Mouse (Mus musculus) left cerebral cortex, adult 2 months (tissue): ENCODE measurements around the gene Trim3. TPM values are rescaled to one million over a fixed set of nuclear protein-coding genes. Genes with fewer than 3 reads are reported as not detected.

ENCODE experiments used
- DNase-seq, 2 experiments: peaks; one replicate each; pipeline ENCODE4 v3.0.0; 2021 to 2022; ENCODE audit warnings: low spot score in 2 of 2, mixed read lengths in 1 of 2; ENCODE audit errors: extremely low spot score in 1 of 2
- H3K27ac ChIP-seq: fragments of 200-600 bp; 2 replicates; pipeline ENCODE4 v1.8.1; 2022
- H3K4me3 ChIP-seq: fragments of 200-600 bp; 2 replicates; pipeline ENCODE4 v1.8.1; 2022
- CTCF ChIP-seq: fragments of 200-600 bp; IDR thresholded peaks from 2 replicates; pipeline ENCODE4 v1.8.1; 2022; ENCODE audit warnings: antibody characterized with exemption, mild to moderate bottlenecking, moderate library complexity
- intact Hi-C: fragments of 180-260 bp; cut with DNase I; formaldehyde crosslinking; loops from one replicate; pipeline ENCODE4 v1.15.1; 2025
- total RNA-seq, 2 experiments: library from RNA; stranded (reverse); gene quantifications; 2 replicates each; pipeline ENCODE4 v1.2.3; 2021

Trim3 gene
- total RNA-seq, 2 experiments from 2014 or later = 151 to 165 TPM

DNA sequence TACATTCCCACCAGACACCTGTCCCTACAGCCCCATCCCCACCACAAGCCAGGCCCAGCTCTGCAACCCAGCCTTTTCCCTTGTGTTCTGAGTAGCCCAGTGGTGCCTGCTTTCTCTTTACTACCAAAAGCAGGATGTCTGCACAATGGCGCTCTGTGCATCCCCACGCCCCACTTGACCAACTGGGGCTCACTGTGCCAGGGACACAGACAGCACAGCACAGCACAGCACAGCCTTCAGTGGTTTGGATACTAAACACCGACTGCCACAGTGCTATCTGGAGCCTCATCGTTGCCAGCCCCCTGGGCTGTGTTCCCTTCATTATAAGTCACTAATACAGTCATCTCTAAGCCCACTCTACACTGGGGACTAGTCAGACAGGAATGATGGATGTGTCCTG lies 58.8 kb downstream of the Trim3 start:
- TF ChIP-seq CTCF = no peak
- intact Hi-C loops = no loop called here
- Histone ChIP-seq H3K27ac (peak overlapping the region; percentile 75), H3K4me3 (no peak overlapping the region)
- no peak for DNase-seq

DNA sequence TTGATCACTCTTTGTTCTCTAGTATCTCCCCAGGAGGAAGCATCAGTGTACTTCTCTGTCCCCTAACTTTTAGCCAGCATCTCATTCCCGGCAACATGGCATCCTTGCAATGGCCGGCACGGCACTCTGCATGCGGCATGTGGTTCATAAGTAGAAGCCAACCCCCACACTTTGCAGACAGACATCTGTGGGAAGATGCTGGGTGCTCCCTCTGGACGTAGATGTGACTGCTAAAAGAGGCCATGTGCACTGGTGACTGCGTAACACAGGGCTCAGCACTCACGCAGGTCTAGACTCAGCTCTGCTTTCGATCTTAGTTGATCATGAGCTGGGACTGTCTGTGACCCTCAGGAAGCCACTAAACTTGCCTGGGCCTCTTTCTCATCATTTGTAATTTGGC lies 60.4 kb downstream of the Trim3 start:
- no peak for TF ChIP-seq CTCF
- Histone ChIP-seq H3K4me3 (peak overlapping the region; percentile 1; the same call in 1 of the 2 replicates), H3K27ac (peak overlapping the region; percentile 75; the same call in 1 of the 2 replicates)
- intact Hi-C loops = no loop called here
- DNase-seq = peak in 1 of 2 experiments; percentile 30

DNA sequence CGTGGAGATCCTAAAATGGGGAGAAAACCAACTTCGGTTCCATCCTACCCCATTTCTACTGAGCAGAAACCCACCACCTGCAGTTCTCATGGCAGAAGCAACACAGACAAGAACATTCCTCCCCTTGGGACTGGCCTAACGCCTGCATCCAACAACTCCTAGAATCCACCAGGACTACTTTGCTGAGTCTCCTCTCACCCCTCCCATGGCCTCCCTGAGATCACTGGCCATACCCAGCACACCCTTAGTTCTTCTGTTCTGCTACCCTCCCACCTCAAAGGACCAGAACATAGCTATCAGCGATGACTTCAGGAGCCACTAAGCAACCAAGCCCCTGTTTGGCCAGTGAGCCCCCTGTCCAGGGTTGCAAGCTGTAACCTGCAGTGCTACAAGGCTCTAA lies 62.6 kb downstream of the Trim3 start:
- DNase-seq = no peak
- peak overlapping the region; percentile 95 for H3K27ac ChIP-seq
- H3K4me3 ChIP-seq = peak overlapping the region; percentile 32
- TF ChIP-seq CTCF = no peak
- intact Hi-C loops = no loop called here

DNA sequence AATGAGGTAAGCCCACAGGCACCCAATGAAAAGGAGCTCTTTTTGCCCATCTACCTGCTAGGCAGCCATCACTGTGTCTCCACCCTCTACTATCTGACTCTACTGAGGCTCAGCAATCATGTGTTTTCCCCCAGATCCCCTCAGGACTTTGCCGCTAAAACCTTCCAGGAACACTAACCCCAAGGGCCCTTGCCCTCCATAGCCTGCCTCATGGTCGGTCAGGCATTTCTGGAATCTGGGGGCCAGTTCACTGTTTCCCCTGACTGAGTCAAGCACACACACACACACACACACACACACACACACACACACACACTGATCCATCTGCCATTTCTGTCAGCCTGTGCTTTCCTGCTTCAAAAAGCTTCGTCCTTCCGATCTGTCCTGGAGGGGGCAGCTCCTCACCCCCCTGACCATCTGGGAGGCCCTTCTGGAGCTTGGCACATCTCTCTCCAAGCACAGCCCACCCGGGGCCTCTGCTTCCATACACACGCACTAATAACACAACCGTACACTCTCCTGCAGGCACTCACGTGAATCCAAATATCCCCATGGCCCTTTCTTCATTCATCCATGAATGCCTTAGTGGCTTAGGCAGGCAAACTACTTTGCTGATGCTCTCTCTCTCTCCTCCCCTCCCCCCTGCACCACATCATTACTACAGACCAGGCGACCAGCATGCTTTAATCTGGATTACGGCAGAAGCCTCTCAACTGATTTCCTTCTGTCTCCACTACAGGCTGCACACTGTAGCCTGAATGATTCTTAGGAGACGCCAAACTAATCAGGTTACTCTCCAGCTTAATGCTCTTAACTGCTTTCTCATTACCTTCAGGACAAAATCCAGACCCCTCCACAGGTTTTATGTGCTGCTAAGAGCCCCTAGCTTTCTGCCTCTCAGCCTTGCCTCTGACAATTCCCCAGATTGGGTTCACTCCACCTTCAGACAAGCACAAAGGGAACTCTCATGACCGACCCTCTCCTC lies 63.6 kb downstream of the Trim3 start:
- intact Hi-C loops = no loop called here
- H3K4me3 ChIP-seq = peak overlapping the region; percentile 43
- peak overlapping the region; percentile 95 for H3K27ac ChIP-seq
- peak in 1 of 2 experiments; percentile 33 for DNase-seq
- TF ChIP-seq CTCF = no peak

DNA sequence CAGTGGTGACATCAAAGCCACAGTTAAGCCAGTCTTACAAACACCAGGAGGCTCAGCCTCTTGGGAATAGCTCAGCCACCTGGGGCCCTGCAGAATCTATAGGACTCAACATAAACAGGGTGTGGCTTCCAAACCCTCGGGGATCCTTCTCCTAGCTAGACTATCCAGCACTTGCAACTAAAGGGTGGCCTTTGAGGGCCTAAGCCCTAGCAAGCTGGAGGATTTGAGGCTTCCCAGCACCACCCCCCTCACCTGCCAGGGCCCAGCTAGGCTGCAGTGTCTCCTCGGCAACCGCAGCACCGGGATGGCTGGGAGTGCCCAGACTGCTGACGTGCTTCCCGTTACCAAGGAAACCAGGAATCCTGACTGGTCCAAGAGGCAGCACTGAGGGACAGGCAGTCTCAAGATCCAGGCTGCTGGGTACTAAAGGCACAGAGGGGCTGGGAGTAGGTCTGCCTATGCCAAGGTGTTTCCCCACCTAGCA lies 64.3 kb downstream of the Trim3 start:
- DNase-seq = peak; percentile 87 to 88
- intact Hi-C loops = no loop called here
- H3K4me3 ChIP-seq = peak overlapping the region; percentile 43
- H3K27ac ChIP-seq = peak overlapping the region; percentile 95
- no peak for TF ChIP-seq CTCF

DNA sequence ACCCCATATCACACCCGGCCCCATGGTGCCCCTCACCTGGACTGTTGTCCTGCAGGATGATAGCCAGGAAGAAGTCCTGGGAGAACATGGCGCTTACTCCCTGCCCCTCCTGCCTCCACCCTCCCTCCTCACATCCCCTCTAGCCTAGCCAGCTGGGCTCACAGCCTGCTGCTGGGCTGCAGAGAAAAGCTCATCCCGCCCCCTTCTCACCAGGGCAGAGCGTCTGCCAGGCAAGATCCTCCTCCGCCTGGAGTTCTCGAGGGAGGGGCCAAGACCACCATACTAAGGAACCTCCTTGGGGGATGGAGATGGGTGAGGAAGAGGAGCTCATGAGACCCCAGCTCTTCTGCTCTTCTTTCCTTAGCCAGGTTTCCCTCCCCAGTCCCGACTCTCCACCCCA lies 64.8 kb downstream of the Trim3 start:
- intact Hi-C loops = no loop called here
- H3K4me3 ChIP-seq = peak overlapping the region; percentile 43
- DNase-seq = peak; percentile 70 to 75
- no peak for TF ChIP-seq CTCF
- peak overlapping the region; percentile 95 for H3K27ac ChIP-seq

DNA sequence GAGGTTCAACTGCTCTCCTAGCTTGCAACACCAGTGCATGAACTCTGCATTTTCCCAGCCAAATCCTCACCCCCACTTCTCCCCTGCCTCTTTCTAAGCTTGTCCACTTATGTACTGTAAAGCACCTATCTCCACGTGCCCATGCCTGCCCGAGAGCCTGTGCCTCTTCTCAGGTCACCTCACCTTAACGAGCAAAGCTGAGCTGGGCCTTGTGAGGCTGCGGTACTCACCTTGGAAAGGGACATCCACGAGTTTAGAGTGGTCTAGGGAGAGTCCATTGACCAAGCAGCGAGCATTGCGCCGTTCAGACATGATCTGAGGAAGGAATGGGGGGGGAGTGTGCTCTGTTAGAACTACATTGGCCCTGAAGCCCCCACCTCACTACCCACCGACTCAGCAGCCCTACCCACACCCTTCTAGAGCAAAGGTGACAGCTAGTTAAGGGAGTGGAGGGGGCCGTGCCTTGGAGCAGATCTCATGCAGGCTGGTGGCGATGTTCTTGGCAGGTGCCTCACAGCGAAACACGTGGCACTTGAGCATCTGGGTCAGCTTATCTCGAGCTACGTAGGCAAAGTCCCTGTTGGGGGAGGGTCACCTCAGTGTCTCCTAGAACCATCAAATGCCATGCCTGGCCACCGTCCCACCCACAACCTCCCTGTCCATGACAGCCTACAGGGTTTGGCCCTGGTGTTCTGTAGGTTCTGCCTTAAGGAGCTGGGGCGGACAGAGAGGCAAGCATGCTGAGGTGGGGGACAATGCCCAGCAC lies 68.1 kb downstream of the Trim3 start:
- intact Hi-C loops = no loop called here
- peak overlapping the region; percentile 78 for H3K27ac ChIP-seq
- no peak overlapping the region for H3K4me3 ChIP-seq
- DNase-seq = peak in 1 of 2 experiments; percentile 46
- no peak for TF ChIP-seq CTCF

DNA sequence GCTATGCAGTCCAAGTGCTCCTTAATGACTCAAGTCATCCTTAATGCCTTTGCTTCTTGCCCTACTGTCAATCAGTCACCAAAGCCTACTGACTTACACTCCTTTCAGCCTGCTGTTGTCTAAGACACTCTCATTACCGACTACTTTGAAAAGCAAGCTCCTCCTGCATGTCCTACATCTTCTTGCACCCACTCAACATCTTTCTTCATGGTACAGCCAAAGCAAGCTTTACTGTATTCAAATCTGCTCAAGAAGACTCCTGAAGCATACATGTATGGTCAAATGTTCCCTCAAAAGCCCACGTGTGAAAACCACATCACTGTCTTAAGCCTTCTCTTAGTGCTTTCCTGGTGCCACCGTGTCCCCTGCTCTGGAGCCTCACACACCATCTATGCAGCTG lies 70.0 kb downstream of the Trim3 start:
- no peak for DNase-seq
- Histone ChIP-seq H3K4me3 (no peak overlapping the region), H3K27ac (peak overlapping the region; percentile 69)
- TF ChIP-seq CTCF = no peak
- intact Hi-C loops = no loop called here

DNA sequence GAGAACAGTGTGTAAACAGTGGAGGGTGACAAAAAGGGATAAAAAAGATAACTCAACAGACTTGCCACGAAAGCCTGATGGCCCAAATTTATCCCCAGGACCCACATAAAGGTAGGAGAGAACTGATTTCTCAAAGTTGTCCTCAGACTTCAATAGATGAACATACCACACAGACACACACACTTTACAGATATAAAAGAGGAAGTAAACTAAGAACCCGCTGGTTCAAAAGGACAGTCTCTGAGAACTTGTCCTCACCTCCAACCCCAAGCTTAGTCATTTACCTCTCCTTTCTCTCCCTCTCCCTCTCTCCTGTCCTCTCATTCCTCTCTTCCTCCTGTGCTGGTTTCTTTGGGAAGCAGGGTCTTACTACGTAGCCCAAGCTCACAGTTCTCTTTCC lies 71.1 kb downstream of the Trim3 start:
- H3K27ac ChIP-seq = no peak overlapping the region; the same call in 1 of the 2 replicates
- no peak for DNase-seq
- no peak for TF ChIP-seq CTCF
- intact Hi-C loops = no loop called here
- H3K4me3 ChIP-seq = no peak overlapping the region

DNA sequence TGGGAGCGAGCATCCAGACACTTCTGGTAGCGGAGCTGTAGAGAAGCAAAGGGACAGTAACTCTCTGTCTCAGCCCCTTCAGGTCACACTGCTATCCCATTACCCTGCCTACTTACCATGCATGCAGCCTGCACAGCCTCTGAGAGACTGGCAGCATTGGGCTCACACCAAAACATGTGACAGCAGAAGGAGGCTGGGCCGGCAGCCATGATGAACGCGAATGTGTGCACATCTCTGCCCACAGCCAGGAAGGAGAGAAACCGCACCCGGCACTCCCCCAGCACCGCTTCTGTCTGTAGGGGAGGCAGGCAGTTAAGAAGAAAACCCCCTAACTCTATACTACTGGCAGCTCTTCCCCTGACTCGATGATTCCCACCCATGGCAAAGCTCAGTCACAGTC lies 74.4 kb downstream of the Trim3 start:
- intact Hi-C loops = no loop called here
- no peak for TF ChIP-seq CTCF
- DNase-seq = peak in 1 of 2 experiments; percentile 75
- no peak overlapping the region for H3K4me3 ChIP-seq
- H3K27ac ChIP-seq = peak overlapping the region; percentile 65

DNA sequence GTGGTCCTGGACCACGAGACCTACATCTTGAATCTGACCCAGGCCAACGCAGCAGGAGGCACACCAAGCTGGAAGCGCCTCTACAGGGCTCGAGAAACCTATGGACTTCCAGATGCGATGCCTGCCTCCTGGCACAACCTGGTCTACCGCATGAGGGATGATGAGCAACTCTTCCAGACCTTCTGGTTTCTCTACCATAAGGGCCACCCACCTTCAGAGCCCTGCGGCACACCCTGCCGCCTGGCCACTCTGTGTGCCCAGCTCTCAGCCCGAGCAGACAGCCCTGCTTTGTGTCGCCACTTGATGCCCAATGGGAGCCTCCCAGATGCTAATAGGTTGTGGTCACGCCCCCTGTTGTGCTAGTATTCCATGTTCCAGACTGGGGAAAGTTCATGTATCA lies 75.7 kb downstream of the Trim3 start:
- intact Hi-C loops = no loop called here
- peak in 1 of 2 experiments; percentile 19 for DNase-seq
- no peak for TF ChIP-seq CTCF
- Histone ChIP-seq H3K4me3 (no peak overlapping the region), H3K27ac (peak overlapping the region; percentile 38; the same call in 1 of the 2 replicates)

DNA sequence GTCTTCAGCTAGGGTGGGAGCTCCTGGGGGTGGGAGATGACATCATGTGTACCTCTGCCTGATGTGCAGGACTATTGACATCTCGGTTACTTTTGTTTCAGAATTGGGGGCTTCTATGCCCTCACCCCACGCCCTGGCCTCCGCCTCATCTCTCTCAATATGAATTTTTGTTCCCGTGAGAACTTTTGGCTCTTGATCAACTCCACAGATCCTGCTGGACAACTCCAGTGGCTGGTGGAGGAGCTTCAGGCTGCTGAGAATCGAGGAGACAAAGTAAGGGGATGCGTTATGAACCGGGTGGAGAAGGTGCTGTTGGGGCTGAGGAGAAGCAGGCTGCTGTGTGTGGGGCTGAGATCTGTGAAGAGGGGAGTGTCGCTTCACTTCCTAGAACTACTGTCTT lies 77.0 kb downstream of the Trim3 start:
- intact Hi-C loops = no loop called here
- TF ChIP-seq CTCF = no peak
- peak in 1 of 2 experiments; percentile 16 for DNase-seq
- Histone ChIP-seq H3K27ac (peak overlapping the region; percentile 53; the same call in 1 of the 2 replicates), H3K4me3 (peak overlapping the region; percentile 73)
